Mouse (Mus musculus): ENCODE results near the gene Procr.

Procr gene

GRCm38 (mm10) chr2:155755746-155756145 lies 4.8 kb downstream of the Procr start:
- DNase-seq (ENCODE audit: low read depth, low spot score) = peak; percentile 82

- peak; percentile 45 for DNase-seq (ENCODE audit: low read depth, low spot score)
Measured at GRCm38 (mm10) chr2:155756855-155757566, 6.1 kb downstream of the Procr start.

GRCm38 (mm10) chr2:155764679-155765418 lies 13.9 kb downstream of the Procr start:
- peak; percentile 72 for DNase-seq (ENCODE audit: low read depth, low spot score)

- no peak for DNase-seq (ENCODE audit: low read depth, low spot score)
Measured at GRCm38 (mm10) chr2:155773664-155774063, 22.7 kb downstream of the Procr start.

GRCm38 (mm10) chr2:155774261-155774926 lies 23.5 kb downstream of the Procr start:
- no peak for DNase-seq (ENCODE audit: low read depth, low spot score)

- DNase-seq (ENCODE audit: low read depth, low spot score) = no peak
Measured at GRCm38 (mm10) chr2:155774927-155775684, 24.2 kb downstream of the Procr start, which contains the start of gene Mmp24. Mmp24 (plus strand) TSS chr2:155775342.

- no peak for DNase-seq (ENCODE audit: low read depth, low spot score)
Measured at GRCm38 (mm10) chr2:155775685-155776263, 24.9 kb downstream of the Procr start.

- DNase-seq (ENCODE audit: low read depth, low spot score) = no peak
Measured at GRCm38 (mm10) chr2:155776824-155777687, 26.1 kb downstream of the Procr start.

- DNase-seq (ENCODE audit: low read depth, low spot score) = no peak
Measured at GRCm38 (mm10) chr2:155777688-155777985, 26.7 kb downstream of the Procr start.

- DNase-seq (ENCODE audit: low read depth, low spot score) = no peak
Measured at GRCm38 (mm10) chr2:155778004-155778403, 27.1 kb downstream of the Procr start.

GRCm38 (mm10) chr2:155779066-155779465 lies 28.1 kb downstream of the Procr start:
- no peak for DNase-seq (ENCODE audit: low read depth, low spot score)

GRCm38 (mm10) chr2:155779506-155779905 lies 28.6 kb downstream of the Procr start:
- no peak for DNase-seq (ENCODE audit: low read depth, low spot score)

- DNase-seq (ENCODE audit: low read depth, low spot score) = no peak
Measured at GRCm38 (mm10) chr2:155784534-155784933, 33.6 kb downstream of the Procr start.

- no peak for DNase-seq (ENCODE audit: low read depth, low spot score)
Measured at GRCm38 (mm10) chr2:155786905-155787304, 36.0 kb downstream of the Procr start.

- DNase-seq (ENCODE audit: low read depth, low spot score) = no peak
Measured at GRCm38 (mm10) chr2:155787949-155788931, 37.3 kb downstream of the Procr start.

GRCm38 (mm10) chr2:155792899-155793298 lies 42.0 kb downstream of the Procr start:
- peak; percentile 50 for DNase-seq (ENCODE audit: low read depth, low spot score)

GRCm38 (mm10) chr2:155794674-155795445 lies 43.9 kb downstream of the Procr start:
- DNase-seq (ENCODE audit: low read depth, low spot score) = no peak

- no peak for DNase-seq (ENCODE audit: low read depth, low spot score)
Measured at GRCm38 (mm10) chr2:155798613-155799012, 47.7 kb downstream of the Procr start.

GRCm38 (mm10) chr2:155802761-155803160 lies 51.8 kb downstream of the Procr start:
- peak; percentile 54 for DNase-seq (ENCODE audit: low read depth, low spot score)
